Mouse (Mus musculus) lung, postnatal 10 days (tissue): ENCODE results near the gene Lipc.
A peak's percentile ranks its signal among the peaks of the same experiment; 100 is the strongest.

Experiments used
- DNase-seq: peaks from one replicate; pipeline ENCODE4 v3.0.0; 2021

Gene Lipc

GRCm38 (mm10) chr9:70954226-70954625 is 2.2 kb upstream of the Lipc start:
- DNase-seq = no peak

GRCm38 (mm10) chr9:70949336-70949735 is 2.7 kb downstream of the Lipc start:
- DNase-seq = peak; percentile 38

DNA sequence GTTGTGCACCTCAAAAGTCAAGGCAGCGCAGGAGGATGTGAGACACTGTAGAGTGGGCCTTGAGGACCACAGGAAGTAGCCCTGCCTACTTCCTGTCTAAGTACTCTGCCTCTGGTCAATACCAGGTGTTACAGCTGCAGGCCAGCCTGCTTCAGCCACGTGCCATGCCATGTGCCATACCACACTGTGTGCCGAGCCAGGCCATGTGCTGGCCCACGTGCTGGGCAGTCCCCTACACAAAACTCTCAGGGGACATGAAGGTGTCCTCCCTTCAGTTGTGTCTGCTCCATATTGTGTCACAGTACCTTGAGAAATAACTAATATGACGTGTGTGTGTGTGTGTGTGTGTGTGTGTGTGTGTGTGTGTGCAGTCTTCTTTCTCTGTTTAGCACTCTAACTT is 4.7 kb downstream of the Lipc start:
- DNase-seq = no peak

GRCm38 (mm10) chr9:70942686-70943333 is 9.2 kb downstream of the Lipc start:
- DNase-seq = peak; percentile 54

DNA sequence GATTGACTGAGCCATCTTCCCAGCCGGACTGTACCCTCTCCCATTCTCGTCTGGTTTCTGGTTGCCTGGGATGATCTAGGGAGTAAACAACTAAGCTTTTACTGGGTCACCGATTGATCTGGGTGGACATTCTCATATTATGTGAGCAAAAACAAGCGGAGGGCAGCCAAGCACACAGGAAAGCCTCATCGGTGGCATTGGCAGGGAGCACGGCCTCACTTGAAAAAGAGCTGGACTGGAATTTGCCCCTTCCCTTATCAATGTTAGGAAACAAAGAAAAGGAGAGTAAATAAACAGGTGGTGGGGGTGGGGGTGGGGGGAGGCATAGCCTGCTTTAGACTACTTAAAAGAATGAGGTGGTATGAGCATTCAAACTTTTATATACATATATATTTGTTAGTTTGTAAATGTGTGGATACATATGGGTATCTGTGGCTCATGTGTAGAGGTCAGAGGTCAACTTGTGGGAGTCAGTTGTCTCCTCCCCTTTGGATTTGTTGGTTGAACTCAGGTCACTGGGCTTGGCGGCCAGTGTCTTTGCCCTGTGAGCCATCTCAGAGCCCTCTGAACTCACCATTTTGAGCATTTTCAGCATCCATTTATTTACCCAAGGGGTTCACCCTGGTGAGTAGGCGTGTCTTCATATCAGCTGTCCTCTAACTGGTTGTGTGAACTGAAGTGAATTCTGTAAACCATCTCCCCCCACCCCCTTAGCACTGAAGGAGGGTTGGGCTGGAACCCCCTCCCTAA is 12.1 kb downstream of the Lipc start:
- DNase-seq = no peak

DNA sequence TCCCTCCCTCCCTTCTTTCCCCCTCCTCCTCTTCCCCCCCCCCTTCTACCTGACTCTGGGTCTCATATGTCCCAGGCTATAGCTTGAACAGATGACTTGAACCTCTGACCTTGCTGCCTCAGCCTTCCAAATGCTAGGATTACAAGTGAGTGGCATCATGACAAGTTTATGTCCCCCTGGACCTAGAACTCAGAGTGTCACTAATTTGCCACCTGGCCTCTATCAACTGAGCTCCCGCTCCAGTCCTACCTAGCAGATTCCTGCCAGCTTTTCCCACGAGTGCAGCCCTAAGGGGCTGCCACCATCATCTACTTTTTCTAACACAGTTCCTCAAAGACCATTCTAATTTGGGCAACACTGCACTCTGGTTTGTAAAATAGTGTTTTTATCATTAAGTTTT is 13.2 kb downstream of the Lipc start:
- no peak for DNase-seq

DNA sequence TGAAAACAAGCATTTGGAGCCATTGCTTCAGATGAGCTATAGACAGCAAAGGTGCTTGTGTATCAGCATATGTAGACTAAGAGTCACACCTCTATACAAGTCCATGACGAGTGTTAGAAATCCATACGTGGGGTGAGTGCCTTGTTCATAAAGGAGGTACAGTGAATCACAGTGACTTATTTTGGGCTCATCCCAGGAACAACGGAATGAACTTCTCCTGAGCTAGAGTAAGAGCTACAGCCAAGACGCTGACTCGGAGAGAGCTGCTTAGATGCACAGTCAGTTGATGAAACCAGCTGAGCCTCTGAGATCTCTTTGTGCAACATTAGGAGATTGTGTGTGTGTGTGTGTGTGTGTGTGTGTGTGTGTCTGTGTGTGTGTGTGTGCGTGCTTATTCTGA is 13.9 kb downstream of the Lipc start:
- DNase-seq = no peak

DNA sequence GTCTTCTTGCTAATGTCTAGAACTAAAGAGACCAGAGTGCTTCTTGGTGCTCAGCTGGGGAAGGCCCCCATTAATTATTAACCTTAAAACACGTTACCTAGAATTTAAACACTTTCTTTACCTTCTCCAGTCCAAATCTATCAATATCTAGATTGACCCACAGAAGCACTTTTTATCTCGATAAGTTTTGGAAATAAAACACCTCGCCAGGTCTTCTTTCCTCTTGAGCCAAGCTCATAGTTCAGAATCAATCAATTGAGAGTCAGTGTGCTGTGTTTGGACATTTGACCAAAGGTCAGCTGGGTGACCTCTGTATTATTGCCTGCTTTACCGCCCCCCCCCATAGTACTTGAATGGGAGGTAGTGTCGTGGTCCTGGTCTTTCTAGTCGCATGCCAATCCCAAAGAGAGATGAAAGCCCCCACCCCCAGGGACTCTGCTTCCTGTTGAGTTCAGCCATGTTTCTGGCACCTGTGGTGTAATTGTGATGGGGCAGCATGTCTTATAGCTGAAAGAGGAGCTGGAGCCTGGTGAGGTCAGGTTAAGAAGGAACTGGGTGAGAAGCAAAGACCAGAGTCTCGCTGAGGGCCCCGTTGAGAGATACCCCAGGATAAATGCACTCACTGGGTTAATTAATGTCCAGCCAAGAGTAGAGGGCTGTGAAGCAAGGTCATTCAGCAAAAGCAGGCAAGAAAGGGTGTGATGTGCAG is 17.3 kb downstream of the Lipc start:
- DNase-seq = no peak

DNA sequence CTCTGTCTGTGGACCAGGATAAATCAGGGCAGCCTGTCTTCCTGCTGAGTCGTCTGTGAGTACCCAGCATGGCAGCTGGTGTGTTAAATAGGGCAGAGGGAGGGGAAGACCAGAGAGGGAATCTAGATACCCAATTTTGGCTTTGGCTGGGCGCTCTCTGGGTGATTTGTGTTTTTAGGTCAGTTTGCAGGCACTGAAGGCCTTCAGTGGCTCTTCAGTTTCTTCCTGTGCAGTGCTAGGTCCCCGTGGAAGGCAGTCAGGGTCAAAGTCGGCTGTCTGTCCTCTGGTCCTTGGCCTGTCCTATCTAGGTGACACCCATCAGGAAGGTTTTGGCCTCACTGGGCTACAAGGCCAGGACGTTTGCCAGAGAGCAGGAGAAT is 21.4 kb downstream of the Lipc start:
- no peak for DNase-seq

DNA sequence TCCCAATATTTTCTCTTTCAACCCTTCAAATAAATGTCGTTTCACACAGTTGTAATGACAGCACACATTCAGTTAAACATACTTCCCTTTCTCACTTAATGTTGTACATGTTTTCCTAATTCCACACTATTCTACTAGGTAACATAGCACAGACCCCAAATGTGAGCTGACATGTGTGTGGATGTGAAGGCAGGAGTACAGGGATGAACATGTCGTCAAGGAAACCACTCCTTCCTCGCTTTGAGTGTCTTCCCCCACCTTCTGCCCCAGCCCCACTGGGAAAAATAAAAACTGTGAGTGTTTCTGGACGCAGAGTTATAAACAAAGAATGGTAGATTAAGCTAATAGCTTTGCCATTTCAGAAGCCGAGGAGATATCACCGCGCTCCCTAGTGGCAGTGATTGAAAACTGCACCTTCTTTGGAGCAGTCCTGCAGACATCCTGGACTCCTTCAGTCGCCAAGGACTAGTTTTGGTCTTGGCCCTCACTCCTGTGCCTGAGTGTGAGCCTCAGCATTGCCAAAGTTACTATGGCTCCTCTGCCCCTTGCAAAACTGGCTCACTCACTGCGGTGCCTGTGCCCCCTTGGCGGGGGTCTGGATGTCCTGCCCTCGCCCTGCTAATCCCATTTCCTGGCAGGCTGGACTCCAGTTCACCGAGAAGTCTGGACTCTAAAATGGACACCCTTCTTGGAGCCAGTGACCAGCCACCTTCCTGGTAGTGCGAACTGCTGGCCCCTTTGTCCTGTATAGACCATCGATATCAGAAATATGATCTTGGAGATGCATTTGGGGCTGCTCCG is 22.0 kb downstream of the Lipc start:
- peak; percentile 74 for DNase-seq

DNA sequence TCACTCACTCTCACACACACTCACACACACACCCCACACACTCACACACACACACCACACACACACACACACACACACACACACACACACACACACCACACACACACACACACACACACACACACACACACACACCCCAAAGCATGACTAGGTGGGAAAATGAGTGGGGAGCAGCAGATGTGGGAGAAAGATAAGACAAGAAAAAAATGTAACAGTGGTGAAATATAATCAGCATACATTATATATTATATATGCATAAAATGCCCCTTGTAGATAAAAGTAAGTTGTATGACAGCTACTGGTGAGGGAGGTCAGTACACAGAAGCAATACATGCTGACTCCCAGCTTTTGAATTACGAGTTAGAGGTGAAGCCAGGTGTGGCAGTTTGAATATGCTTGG is 23.6 kb downstream of the Lipc start:
- no peak for DNase-seq

- DNase-seq = no peak
Observed at GRCm38 (mm10) chr9:70927701-70928100, 24.3 kb downstream of the Lipc start.

GRCm38 (mm10) chr9:70926820-70927588 is 25.0 kb downstream of the Lipc start:
- peak; percentile 37 for DNase-seq

DNA sequence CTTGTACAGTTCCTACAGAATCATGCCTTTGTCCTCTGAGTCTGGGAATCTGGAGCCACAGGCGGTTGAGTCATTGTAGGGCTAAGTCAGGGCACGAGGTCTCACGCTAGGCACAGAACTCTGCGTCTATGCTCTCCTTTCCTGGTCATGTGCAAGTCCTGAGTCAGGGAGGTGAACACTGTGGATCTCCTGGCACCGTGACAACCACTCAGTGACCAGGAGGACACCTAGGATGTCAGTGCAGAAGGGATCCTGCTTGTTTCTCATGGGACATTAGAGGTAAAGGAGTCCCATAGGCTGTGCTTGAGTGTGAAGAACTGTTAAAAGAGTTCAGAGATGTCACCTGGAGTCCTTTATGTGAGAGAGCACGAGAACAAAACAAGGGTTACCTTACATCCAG is 26.8 kb downstream of the Lipc start:
- DNase-seq = no peak

- DNase-seq = peak; percentile 16
Observed at GRCm38 (mm10) chr9:70924763-70925162, 27.3 kb downstream of the Lipc start.

DNA sequence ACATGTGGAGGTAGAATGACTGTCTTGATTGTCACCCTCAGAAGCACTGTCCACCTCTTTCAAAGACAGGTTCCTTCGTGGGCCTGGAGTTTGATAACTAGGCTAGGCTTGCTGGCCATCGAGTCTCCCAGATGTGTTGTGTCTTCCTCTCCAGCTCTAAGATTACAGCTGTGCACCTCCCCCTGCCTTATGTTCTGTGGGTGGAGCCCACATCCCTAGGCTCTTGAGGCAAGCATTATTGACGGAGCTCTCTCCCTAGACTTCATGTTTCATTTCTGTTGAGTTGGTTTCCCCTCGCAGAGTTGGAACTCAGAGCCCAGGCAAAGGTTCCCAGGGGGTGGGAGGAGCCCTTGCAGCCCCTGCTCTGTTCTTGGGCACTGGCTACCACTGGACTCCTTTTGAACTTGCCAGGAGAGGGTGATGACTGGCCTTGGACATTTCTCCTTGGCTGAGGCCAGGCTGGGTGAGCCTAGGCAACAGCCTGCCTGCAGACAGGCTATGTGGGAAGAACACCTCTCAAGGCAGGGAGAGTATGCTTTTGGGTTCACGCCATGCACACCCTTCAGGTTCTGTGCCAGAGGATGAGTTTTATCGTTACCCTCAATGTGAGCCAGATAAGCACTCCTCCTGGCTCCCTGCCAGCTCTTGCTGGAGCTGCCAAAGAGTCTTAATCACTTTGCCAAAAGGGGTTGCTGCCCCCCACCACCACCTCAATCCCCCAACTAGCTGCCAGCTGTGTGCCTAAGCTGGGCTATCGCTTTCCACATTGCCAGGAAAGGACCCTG is 30.1 kb downstream of the Lipc start:
- DNase-seq = peak; percentile 38

DNA sequence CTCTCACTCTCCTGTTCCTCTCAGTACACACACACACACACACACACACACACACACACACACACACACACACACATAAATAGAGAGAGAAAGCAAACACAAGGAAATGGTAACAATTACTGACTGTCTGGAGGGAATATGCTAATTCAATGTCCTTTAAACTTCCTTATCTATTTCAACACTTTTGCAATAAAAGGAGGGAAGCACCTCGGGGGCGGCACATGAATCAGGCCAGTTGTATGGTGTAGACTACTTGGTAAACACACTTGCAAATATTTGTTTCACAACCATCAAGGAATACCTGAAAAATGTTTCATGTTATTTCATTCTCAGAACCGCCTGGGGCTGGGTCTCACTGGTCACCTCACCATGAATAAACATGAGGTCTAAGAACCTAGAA is 30.9 kb downstream of the Lipc start:
- no peak for DNase-seq

- DNase-seq = no peak
Observed at GRCm38 (mm10) chr9:70919271-70919670, 32.8 kb downstream of the Lipc start.

GRCm38 (mm10) chr9:70916516-70916915 is 35.5 kb downstream of the Lipc start:
- DNase-seq = no peak

- DNase-seq = no peak
Observed at GRCm38 (mm10) chr9:70915356-70915685, 36.7 kb downstream of the Lipc start.

- no peak for DNase-seq
Observed at GRCm38 (mm10) chr9:70914659-70915355, 37.2 kb downstream of the Lipc start.
